Mouse (Mus musculus): ENCODE results near the gene Errfi1. TPM values are rescaled to one million over a fixed set of nuclear protein-coding genes. Genes with fewer than 3 reads are reported as not detected.
A peak's percentile ranks its signal among the peaks of the same experiment; 100 is the strongest.

The Errfi1 gene
- polyA plus RNA-seq, 1 experiment from 2014 or later: 27.7 TPM

DNA sequence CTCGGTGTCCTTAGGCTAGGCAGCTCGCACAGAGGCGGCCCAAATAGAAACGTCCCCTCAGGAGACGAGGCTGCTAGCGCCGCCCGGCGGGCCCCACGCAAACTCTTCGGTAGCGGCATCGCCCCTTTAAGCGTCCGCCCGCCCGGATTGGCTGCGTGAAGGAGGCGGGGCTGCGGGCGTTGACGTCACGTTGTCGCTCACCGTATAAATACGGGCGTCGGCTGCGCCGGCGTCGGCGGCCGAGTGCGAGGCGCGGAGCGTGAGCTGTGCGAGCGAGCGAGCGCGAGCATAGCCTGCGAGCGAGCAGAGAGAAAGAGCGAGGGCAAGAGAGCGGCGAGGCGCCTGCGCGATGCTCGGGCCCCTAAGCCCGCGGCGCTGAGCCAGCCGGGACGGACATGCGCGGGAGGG, 1.1 kb downstream of the Errfi1 start:
- Histone ChIP-seq H3K4me2 (peak overlapping the region; percentile 93), H3K27ac (ENCODE audit: low read depth, low read length) (peak overlapping the region; percentile 96), H3K4me3 (ENCODE audit: low read depth, low read length) (peak overlapping the region; percentile 80), H3K36me3 (ENCODE audit: control insufficient read depth, insufficient read depth, low read length) (no peaks in the 10 kb centered on the region), H3K27me3 (replicated peaks; ENCODE audit: control insufficient read depth, insufficient read depth, low read length) (no peaks in the 10 kb centered on the region), H3K4me1 (replicated peaks; ENCODE audit: control insufficient read depth, insufficient read depth, low read length) (peaks cover 9% of the 10 kb centered on the region), H3K9ac (ENCODE audit: low read depth, low read length) (peak overlapping the region; percentile 86), H3K9me3 (ENCODE audit: control insufficient read depth, low read length) (no peaks in the 10 kb centered on the region)
- ATAC-seq (replicated peaks; ENCODE audit: low FRiP score) (peak; percentile 87), DNase-seq (ENCODE audit: low spot score) (peak; percentile 95)
- WGBS: under 1% methylated on average over 59 of the region's 59 CpGs

- H3K4me2 ChIP-seq: peak overlapping the region; percentile 93
- H3K27ac ChIP-seq (ENCODE audit: low read depth, low read length): peak overlapping the region; percentile 96
- DNase-seq (ENCODE audit: low spot score) (no peak), ATAC-seq (replicated peaks; ENCODE audit: low FRiP score) (peak; percentile 57)
- H3K36me3 ChIP-seq (ENCODE audit: control insufficient read depth, insufficient read depth, low read length): no peaks in the 10 kb centered on the region
- peak overlapping the region; percentile 80 for H3K4me3 ChIP-seq (ENCODE audit: low read depth, low read length)
- WGBS: under 1% methylated on average over 43 of the region's 43 CpGs
- H3K9me3 ChIP-seq (ENCODE audit: control insufficient read depth, low read length): no peaks in the 10 kb centered on the region
- H3K4me1 ChIP-seq (replicated peaks; ENCODE audit: control insufficient read depth, insufficient read depth, low read length): peaks cover 9% of the 10 kb centered on the region
- peak overlapping the region; percentile 86 for H3K9ac ChIP-seq (ENCODE audit: low read depth, low read length)
- no peaks in the 10 kb centered on the region for H3K27me3 ChIP-seq (replicated peaks; ENCODE audit: control insufficient read depth, insufficient read depth, low read length)
Measured at GRCm38 (mm10) chr4:150855346-150855745, 1.6 kb downstream of the Errfi1 start.

DNA sequence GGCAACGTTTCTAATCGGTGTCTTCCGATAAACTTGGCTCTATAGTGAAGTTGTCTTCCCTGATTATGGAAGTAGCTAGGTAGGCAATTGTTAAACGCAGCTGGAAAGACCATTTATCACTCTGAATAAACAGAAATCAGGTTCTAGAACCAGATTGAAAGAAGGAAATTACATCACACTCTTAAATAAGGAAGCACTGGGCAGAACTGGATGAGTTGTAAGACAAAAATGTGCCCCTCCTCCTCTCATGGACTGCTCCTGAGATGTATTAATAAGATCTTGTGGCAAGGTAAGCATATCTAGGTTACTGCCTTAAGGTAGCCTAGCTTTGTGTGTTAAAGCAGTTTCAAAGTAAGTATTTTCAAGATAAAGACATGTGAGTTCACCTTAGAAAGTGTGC, 6.8 kb downstream of the Errfi1 start:
- Histone ChIP-seq H3K27ac (ENCODE audit: low read depth, low read length) (no peak overlapping the region), H3K4me2 (no peak overlapping the region), H3K36me3 (ENCODE audit: control insufficient read depth, insufficient read depth, low read length) (no peaks in the 10 kb centered on the region), H3K27me3 (replicated peaks; ENCODE audit: control insufficient read depth, insufficient read depth, low read length) (no peaks in the 10 kb centered on the region), H3K9me3 (ENCODE audit: control insufficient read depth, low read length) (no peaks in the 10 kb centered on the region), H3K4me1 (replicated peaks; ENCODE audit: control insufficient read depth, insufficient read depth, low read length) (peaks cover 6% of the 10 kb centered on the region; the same call in 1 of the 2 replicates), H3K9ac (ENCODE audit: low read depth, low read length) (no peak overlapping the region), H3K4me3 (ENCODE audit: low read depth, low read length) (no peak overlapping the region)
- DNase-seq (ENCODE audit: low spot score): no peak
- no peak for ATAC-seq (replicated peaks; ENCODE audit: low FRiP score)
- WGBS: 73% methylated on average over 4 of the region's 4 CpGs

GRCm38 (mm10) chr4:150861161-150861560, 7.4 kb downstream of the Errfi1 start:
- 85% methylated on average over 2 of the region's 2 CpGs for WGBS
- no peak overlapping the region for H3K4me3 ChIP-seq (ENCODE audit: low read depth, low read length)
- no peaks in the 10 kb centered on the region for H3K27me3 ChIP-seq (replicated peaks; ENCODE audit: control insufficient read depth, insufficient read depth, low read length)
- DNase-seq (ENCODE audit: low spot score) (no peak), ATAC-seq (replicated peaks; ENCODE audit: low FRiP score) (no peak)
- no peak overlapping the region for H3K4me2 ChIP-seq
- no peak overlapping the region for H3K27ac ChIP-seq (ENCODE audit: low read depth, low read length)
- no peaks in the 10 kb centered on the region; the same call in 1 of the 2 replicates for H3K36me3 ChIP-seq (ENCODE audit: control insufficient read depth, insufficient read depth, low read length)
- no peaks in the 10 kb centered on the region for H3K9me3 ChIP-seq (ENCODE audit: control insufficient read depth, low read length)
- H3K9ac ChIP-seq (ENCODE audit: low read depth, low read length): no peak overlapping the region
- peaks cover 3% of the 10 kb centered on the region; the same call in 1 of the 2 replicates for H3K4me1 ChIP-seq (replicated peaks; ENCODE audit: control insufficient read depth, insufficient read depth, low read length)

GRCm38 (mm10) chr4:150862626-150863375, 9.1 kb downstream of the Errfi1 start:
- 69% methylated on average over 8 of the region's 8 CpGs for WGBS

GRCm38 (mm10) chr4:150865371-150865770, 11.7 kb downstream of the Errfi1 start:
- no peak for ATAC-seq (replicated peaks; ENCODE audit: low FRiP score)
- Histone ChIP-seq H3K27me3 (replicated peaks; ENCODE audit: control insufficient read depth, insufficient read depth, low read length) (no peaks in the 10 kb centered on the region), H3K9me3 (ENCODE audit: control insufficient read depth, low read length) (no peaks in the 10 kb centered on the region), H3K36me3 (ENCODE audit: control insufficient read depth, insufficient read depth, low read length) (peaks cover 6% of the 10 kb centered on the region), H3K9ac (ENCODE audit: low read depth, low read length) (no peak overlapping the region), H3K4me1 (replicated peaks; ENCODE audit: control insufficient read depth, insufficient read depth, low read length) (peaks cover 2% of the 10 kb centered on the region; the same call in 1 of the 2 replicates), H3K27ac (ENCODE audit: low read depth, low read length) (no peak overlapping the region), H3K4me2 (no peak overlapping the region), H3K4me3 (ENCODE audit: low read depth, low read length) (no peak overlapping the region)
- DNase-seq (ENCODE audit: low spot score): no peak

More at GRCm38 (mm10) chr4:150862626-150863375, 9.1 kb downstream of the Errfi1 start:
- no peaks in the 10 kb centered on the region for H3K27me3 ChIP-seq (replicated peaks; ENCODE audit: control insufficient read depth, insufficient read depth, low read length)
- no peak overlapping the region for H3K9ac ChIP-seq (ENCODE audit: low read depth, low read length)
- no peak overlapping the region for H3K4me2 ChIP-seq
- H3K9me3 ChIP-seq (ENCODE audit: control insufficient read depth, low read length): no peaks in the 10 kb centered on the region
- ATAC-seq (replicated peaks; ENCODE audit: low FRiP score) (no peak), DNase-seq (ENCODE audit: low spot score) (no peak)
- peaks cover 4% of the 10 kb centered on the region for H3K36me3 ChIP-seq (ENCODE audit: control insufficient read depth, insufficient read depth, low read length)
- H3K27ac ChIP-seq (ENCODE audit: low read depth, low read length): no peak overlapping the region
- no peaks in the 10 kb centered on the region; the same call in 1 of the 2 replicates for H3K4me1 ChIP-seq (replicated peaks; ENCODE audit: control insufficient read depth, insufficient read depth, low read length)
- H3K4me3 ChIP-seq (ENCODE audit: low read depth, low read length): no peak overlapping the region

DNA sequence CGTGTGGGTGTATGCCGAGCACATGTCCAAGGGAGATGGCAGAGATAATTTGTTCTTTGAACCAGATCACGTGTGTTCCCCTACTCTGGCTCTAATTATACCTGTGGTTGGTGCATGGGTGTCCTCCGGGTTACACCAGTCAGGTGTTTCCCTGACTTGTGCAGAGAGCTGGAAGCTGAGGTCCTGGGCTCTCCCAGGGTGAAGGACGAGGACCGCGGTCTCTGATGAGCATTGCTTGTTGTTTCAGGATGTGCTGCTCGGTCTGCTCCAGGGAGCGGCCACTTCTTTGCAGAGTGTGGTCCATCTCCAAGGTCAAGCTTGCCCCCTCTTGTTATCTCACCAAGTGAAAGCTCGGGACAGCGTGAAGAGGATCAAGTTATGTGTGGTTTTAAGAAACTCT, 12.3 kb downstream of the Errfi1 start:
- Histone ChIP-seq H3K9ac (ENCODE audit: low read depth, low read length) (no peak overlapping the region), H3K36me3 (ENCODE audit: control insufficient read depth, insufficient read depth, low read length) (peaks cover 6% of the 10 kb centered on the region), H3K9me3 (ENCODE audit: control insufficient read depth, low read length) (no peaks in the 10 kb centered on the region), H3K4me1 (replicated peaks; ENCODE audit: control insufficient read depth, insufficient read depth, low read length) (peaks cover 2% of the 10 kb centered on the region; the same call in 1 of the 2 replicates), H3K27ac (ENCODE audit: low read depth, low read length) (no peak overlapping the region), H3K4me3 (ENCODE audit: low read depth, low read length) (no peak overlapping the region), H3K4me2 (no peak overlapping the region), H3K27me3 (replicated peaks; ENCODE audit: control insufficient read depth, insufficient read depth, low read length) (no peaks in the 10 kb centered on the region)
- ATAC-seq (replicated peaks; ENCODE audit: low FRiP score) (no peak), DNase-seq (ENCODE audit: low spot score) (no peak)
- WGBS: 88% methylated on average over 11 of the region's 11 CpGs

- H3K4me1 ChIP-seq (replicated peaks; ENCODE audit: control insufficient read depth, insufficient read depth, low read length): peaks cover 3% of the 10 kb centered on the region; the same call in 1 of the 2 replicates
- DNase-seq (ENCODE audit: low spot score): no peak
- H3K4me3 ChIP-seq (ENCODE audit: low read depth, low read length): no peak overlapping the region
- no peak for ATAC-seq (replicated peaks; ENCODE audit: low FRiP score)
- no peak overlapping the region for H3K4me2 ChIP-seq
- no peaks in the 10 kb centered on the region for H3K27me3 ChIP-seq (replicated peaks; ENCODE audit: control insufficient read depth, insufficient read depth, low read length)
- no peak overlapping the region for H3K27ac ChIP-seq (ENCODE audit: low read depth, low read length)
- WGBS: 86% methylated on average over 12 of the region's 12 CpGs
- H3K36me3 ChIP-seq (ENCODE audit: control insufficient read depth, insufficient read depth, low read length): peaks cover 6% of the 10 kb centered on the region
- no peak overlapping the region for H3K9ac ChIP-seq (ENCODE audit: low read depth, low read length)
- no peaks in the 10 kb centered on the region for H3K9me3 ChIP-seq (ENCODE audit: control insufficient read depth, low read length)
Measured at GRCm38 (mm10) chr4:150866494-150866893, 12.8 kb downstream of the Errfi1 start.

- Histone ChIP-seq H3K27ac (ENCODE audit: low read depth, low read length) (no peak overlapping the region), H3K9me3 (ENCODE audit: control insufficient read depth, low read length) (no peaks in the 10 kb centered on the region), H3K27me3 (replicated peaks; ENCODE audit: control insufficient read depth, insufficient read depth, low read length) (no peaks in the 10 kb centered on the region), H3K36me3 (ENCODE audit: control insufficient read depth, insufficient read depth, low read length) (peaks cover 6% of the 10 kb centered on the region), H3K4me3 (ENCODE audit: low read depth, low read length) (no peak overlapping the region), H3K9ac (ENCODE audit: low read depth, low read length) (no peak overlapping the region), H3K4me1 (replicated peaks; ENCODE audit: control insufficient read depth, insufficient read depth, low read length) (peaks cover 12% of the 10 kb centered on the region), H3K4me2 (no peak overlapping the region)
- no peak for ATAC-seq (replicated peaks; ENCODE audit: low FRiP score)
- WGBS: 80% methylated on average over 6 of the region's 6 CpGs
- no peak for DNase-seq (ENCODE audit: low spot score)
Measured at GRCm38 (mm10) chr4:150868161-150868560, 14.4 kb downstream of the Errfi1 start.

Data from liver, embryonic 11.5 days (tissue).